Mouse (Mus musculus) G1E (cell line): ENCODE results near the gene Tefm.
"Not testable (repeated sequence)": the region's sequence is repeated elsewhere in the genome, so short reads cannot be mapped to it uniquely, and the experiment has no call there.

Experiments used
- CTCF ChIP-seq: IDR thresholded peaks from 2 replicates; pipeline ENCODE4 v1.5.1; 2012; ENCODE audit warnings: low read depth, low read length, inconsistent platforms, mixed read lengths
- GATA1 ChIP-seq: IDR thresholded peaks from 2 replicates; pipeline ENCODE4 v1.6.1; 2012; ENCODE audit warnings: borderline replicate concordance, low read length, inconsistent platforms, mixed read lengths
- GATA2 ChIP-seq: IDR thresholded peaks from 2 replicates; pipeline ENCODE4 v1.6.1; 2012; ENCODE audit warnings: low read depth, low read length, inconsistent platforms, borderline replicate concordance
- POLR2AphosphoS5 ChIP-seq: IDR thresholded peaks from 2 replicates; pipeline ENCODE4 v1.6.1; 2012; ENCODE audit warnings: low read depth, low read length, inconsistent platforms; ENCODE audit not compliant: insufficient replicate concordance
- TAL1 ChIP-seq: conservative IDR thresholded peaks from 2 replicates; pipeline ENCODE4 v1.6.1; 2012; ENCODE audit warnings: low read depth, low read length, inconsistent platforms, mixed read lengths

- not testable (repeated sequence) for TF ChIP-seq CTCF, GATA1, POLR2AphosphoS5, TAL1, GATA2
Observed at GRCm38 (mm10) chr11:80185441-80185976, 43.5 kb upstream of the Tefm start.
